Mouse (Mus musculus): ENCODE data around the gene Areg. TPM values are rescaled to one million over a fixed set of nuclear protein-coding genes. Genes with fewer than 3 reads are reported as not detected.

Areg gene
- polyA plus RNA-seq, 1 experiment = not detected

GRCm38 (mm10) chr5:91113967-91114366 lies 25.4 kb upstream of the Areg start:
- WGBS = 18% methylated on average over 2 of the region's 2 CpGs
- no peaks in the 10 kb centered on the region for H3K4me1 ChIP-seq (ENCODE audit: control insufficient read depth, insufficient read depth, low read length)
- no peak overlapping the region for H3K4me3 ChIP-seq (replicated peaks; ENCODE audit: control insufficient read depth, low read depth, low read length)
- no peak overlapping the region for H3K27ac ChIP-seq (ENCODE audit: control insufficient read depth, insufficient read depth, low read depth, low read length, poor library complexity)
- no peak for TF ChIP-seq POLR2A (IDR thresholded peaks at IDR 0.05; ENCODE audit: borderline replicate concordance, control insufficient read depth, low read depth, low read length)
- TF ChIP-seq CTCF (IDR thresholded peaks at IDR 0.05; ENCODE audit: control insufficient read depth, insufficient read depth, low read length) = no peak

GRCm38 (mm10) chr5:91114574-91114973 lies 24.8 kb upstream of the Areg start:
- H3K27ac ChIP-seq (ENCODE audit: control insufficient read depth, insufficient read depth, low read depth, low read length, poor library complexity) = no peak overlapping the region
- WGBS = 68% methylated on average over 1 of the region's 1 CpGs
- no peaks in the 10 kb centered on the region for H3K4me1 ChIP-seq (ENCODE audit: control insufficient read depth, insufficient read depth, low read length)
- TF ChIP-seq CTCF (IDR thresholded peaks at IDR 0.05; ENCODE audit: control insufficient read depth, insufficient read depth, low read length) = no peak
- H3K4me3 ChIP-seq (replicated peaks; ENCODE audit: control insufficient read depth, low read depth, low read length) = no peak overlapping the region

GRCm38 (mm10) chr5:91118618-91119017 lies 20.8 kb upstream of the Areg start:
- TF ChIP-seq POLR2A (IDR thresholded peaks at IDR 0.05; ENCODE audit: borderline replicate concordance, control insufficient read depth, low read depth, low read length) (no peak), CTCF (IDR thresholded peaks at IDR 0.05; ENCODE audit: control insufficient read depth, insufficient read depth, low read length) (no peak)
- no peaks in the 10 kb centered on the region for H3K4me1 ChIP-seq (ENCODE audit: control insufficient read depth, insufficient read depth, low read length)
- H3K4me3 ChIP-seq (replicated peaks; ENCODE audit: control insufficient read depth, low read depth, low read length) = no peak overlapping the region
- no peak overlapping the region for H3K27ac ChIP-seq (ENCODE audit: control insufficient read depth, insufficient read depth, low read depth, low read length, poor library complexity)

GRCm38 (mm10) chr5:91123404-91123803 lies 16.0 kb upstream of the Areg start:
- TF ChIP-seq POLR2A (IDR thresholded peaks at IDR 0.05; ENCODE audit: borderline replicate concordance, control insufficient read depth, low read depth, low read length) (no peak), CTCF (IDR thresholded peaks at IDR 0.05; ENCODE audit: control insufficient read depth, insufficient read depth, low read length) (no peak)
- Histone ChIP-seq H3K4me1 (ENCODE audit: control insufficient read depth, insufficient read depth, low read length) (no peaks in the 10 kb centered on the region), H3K27ac (ENCODE audit: control insufficient read depth, insufficient read depth, low read depth, low read length, poor library complexity) (no peak overlapping the region), H3K4me3 (replicated peaks; ENCODE audit: control insufficient read depth, low read depth, low read length) (no peak overlapping the region)
- WGBS = 69% methylated on average over 4 of the region's 4 CpGs

GRCm38 (mm10) chr5:91124140-91124539 lies 15.3 kb upstream of the Areg start:
- H3K4me3 ChIP-seq (replicated peaks; ENCODE audit: control insufficient read depth, low read depth, low read length) = no peak overlapping the region
- no peak overlapping the region for H3K27ac ChIP-seq (ENCODE audit: control insufficient read depth, insufficient read depth, low read depth, low read length, poor library complexity)
- no peak for TF ChIP-seq POLR2A (IDR thresholded peaks at IDR 0.05; ENCODE audit: borderline replicate concordance, control insufficient read depth, low read depth, low read length)
- no peak for TF ChIP-seq CTCF (IDR thresholded peaks at IDR 0.05; ENCODE audit: control insufficient read depth, insufficient read depth, low read length)
- H3K4me1 ChIP-seq (ENCODE audit: control insufficient read depth, insufficient read depth, low read length) = no peaks in the 10 kb centered on the region
- WGBS = 72% methylated on average over 2 of the region's 2 CpGs

GRCm38 (mm10) chr5:91126623-91127022 lies 12.8 kb upstream of the Areg start:
- 76% methylated on average over 1 of the region's 1 CpGs for WGBS

GRCm38 (mm10) chr5:91134961-91135360 lies 4.4 kb upstream of the Areg start:
- Histone ChIP-seq H3K4me1 (ENCODE audit: control insufficient read depth, insufficient read depth, low read length) (no peaks in the 10 kb centered on the region), H3K4me3 (replicated peaks; ENCODE audit: control insufficient read depth, low read depth, low read length) (no peak overlapping the region), H3K27ac (ENCODE audit: control insufficient read depth, insufficient read depth, low read depth, low read length, poor library complexity) (no peak overlapping the region)
- no peak for TF ChIP-seq POLR2A (IDR thresholded peaks at IDR 0.05; ENCODE audit: borderline replicate concordance, control insufficient read depth, low read depth, low read length)
- TF ChIP-seq CTCF (IDR thresholded peaks at IDR 0.05; ENCODE audit: control insufficient read depth, insufficient read depth, low read length) = no peak
- 42% methylated on average over 1 of the region's 1 CpGs for WGBS

More at GRCm38 (mm10) chr5:91126623-91127022, 12.8 kb upstream of the Areg start:
- H3K27ac ChIP-seq (ENCODE audit: control insufficient read depth, insufficient read depth, low read depth, low read length, poor library complexity) = no peak overlapping the region
- H3K4me3 ChIP-seq (replicated peaks; ENCODE audit: control insufficient read depth, low read depth, low read length) = no peak overlapping the region
- no peak for TF ChIP-seq CTCF (IDR thresholded peaks at IDR 0.05; ENCODE audit: control insufficient read depth, insufficient read depth, low read length)
- TF ChIP-seq POLR2A (IDR thresholded peaks at IDR 0.05; ENCODE audit: borderline replicate concordance, control insufficient read depth, low read depth, low read length) = no peak
- H3K4me1 ChIP-seq (ENCODE audit: control insufficient read depth, insufficient read depth, low read length) = no peaks in the 10 kb centered on the region

- H3K27ac ChIP-seq (ENCODE audit: control insufficient read depth, insufficient read depth, low read depth, low read length, poor library complexity) = no peak overlapping the region
- TF ChIP-seq CTCF (IDR thresholded peaks at IDR 0.05; ENCODE audit: control insufficient read depth, insufficient read depth, low read length) (no peak), POLR2A (IDR thresholded peaks at IDR 0.05; ENCODE audit: borderline replicate concordance, control insufficient read depth, low read depth, low read length) (no peak)
- no peaks in the 10 kb centered on the region for H3K4me1 ChIP-seq (ENCODE audit: control insufficient read depth, insufficient read depth, low read length)
- no peak overlapping the region for H3K4me3 ChIP-seq (replicated peaks; ENCODE audit: control insufficient read depth, low read depth, low read length)
- WGBS = 13% methylated on average over 7 of the region's 7 CpGs
These were observed 429 bp upstream of the Areg start for GRCm38 (mm10) chr5:91138970-91139369.

- no peak for TF ChIP-seq POLR2A (IDR thresholded peaks at IDR 0.05; ENCODE audit: borderline replicate concordance, control insufficient read depth, low read depth, low read length)
- no peak for TF ChIP-seq CTCF (IDR thresholded peaks at IDR 0.05; ENCODE audit: control insufficient read depth, insufficient read depth, low read length)
- H3K27ac ChIP-seq (ENCODE audit: control insufficient read depth, insufficient read depth, low read depth, low read length, poor library complexity) = no peak overlapping the region
- 55% methylated on average over 13 of the region's 13 CpGs for WGBS
- no peak overlapping the region for H3K4me3 ChIP-seq (replicated peaks; ENCODE audit: control insufficient read depth, low read depth, low read length)
- H3K4me1 ChIP-seq (ENCODE audit: control insufficient read depth, insufficient read depth, low read length) = no peaks in the 10 kb centered on the region
These were observed 1.6 kb downstream of the Areg start for GRCm38 (mm10) chr5:91140896-91141448.
